Mouse (Mus musculus) spleen, postnatal 0 days (tissue): ENCODE measurements around the gene Btnl1. TPM values are rescaled to one million over a fixed set of nuclear protein-coding genes. Genes with fewer than 3 reads are reported as not detected.

ENCODE experiments used
- polyA plus RNA-seq: library from polyadenylated mRNA; unstranded; fragments of >200 nt; fragmentation: Nextera tagmentation; extraction: Ambion mirVana; gene quantifications from 2 replicates; pipeline ENCODE4 v1.2.1, GENCODE M21; 2015

Gene Btnl1
- 0.07 and 0.14 TPM in 2 replicates for polyA plus RNA-seq

GRCm38 (mm10) chr17:34376847-34377246 lies at the start of gene Btnl1:
TSS of gene Btnl1 (plus strand) at chr17:34377132.

GRCm38 (mm10) chr17:34354539-34354938 lies 22.4 kb upstream of the Btnl1 start, which contains the start of gene Btnl2:
TSS of gene Btnl2 (plus strand) at chr17:34354822.

GRCm38 (mm10) chr17:34398711-34399393 lies 21.9 kb downstream of the Btnl1 start, which contains the start of gene BC051142:
TSS of gene BC051142 (plus strand) at chr17:34398820.

Other genes with a start within 250 kb of the Btnl1 start
- gene H2-DMb2, start 233.8 kb upstream of the Btnl1 start, polyA plus RNA-seq, result 4.8 and 5.6 TPM in 2 replicates
- gene H2-DMb1, start 224.1 kb upstream of the Btnl1 start, polyA plus RNA-seq, result 4.4 and 8.9 TPM in 2 replicates
- gene Tap1, start 189.6 kb upstream of the Btnl1 start, polyA plus RNA-seq, result 15.1 and 20.2 TPM in 2 replicates
- gene Psmb9, start 189.4 kb upstream of the Btnl1 start, polyA plus RNA-seq, result 33.4 and 43.3 TPM in 2 replicates
- 65.0 and 89.6 TPM in 2 replicates for gene Psmb8, start 179.4 kb upstream of the Btnl1 start, polyA plus RNA-seq
- gene Tap2, start 173.6 kb upstream of the Btnl1 start, polyA plus RNA-seq, result 21.0 and 29.0 TPM in 2 replicates
- gene H2-Ob, start 138.2 kb upstream of the Btnl1 start, polyA plus RNA-seq, result 2.4 and 3.9 TPM in 2 replicates
- 61.1 and 90.6 TPM in 2 replicates for gene H2-Ab1, start 119.4 kb upstream of the Btnl1 start, polyA plus RNA-seq
- gene H2-Aa, start 89.3 kb upstream of the Btnl1 start, polyA plus RNA-seq, result 36.2 and 55.0 TPM in 2 replicates
- 23.4 and 39.6 TPM in 2 replicates for gene H2-Eb1, start 71.3 kb upstream of the Btnl1 start, polyA plus RNA-seq
- 0.07 and 0.08 TPM in 2 replicates for gene H2-Eb2, start 51.5 kb upstream of the Btnl1 start, polyA plus RNA-seq
- gene Btnl2, start 22.3 kb upstream of the Btnl1 start, polyA plus RNA-seq, result 0.20 and 0.27 TPM in 2 replicates
- 0.20 and 0.57 TPM in 2 replicates for gene BC051142, start 21.7 kb downstream of the Btnl1 start, polyA plus RNA-seq
- gene Btnl4, start 100.2 kb downstream of the Btnl1 start, polyA plus RNA-seq, result not detected in 2 replicates
- not detected in 2 replicates for gene Btnl6, start 140.2 kb downstream of the Btnl1 start, polyA plus RNA-seq
- gene Notch4, start 187.1 kb downstream of the Btnl1 start, polyA plus RNA-seq, result 2.3 and 4.1 TPM in 2 replicates
- 43.9 and 63.3 TPM in 2 replicates for gene Gpsm3, start 212.7 kb downstream of the Btnl1 start, polyA plus RNA-seq
- gene Pbx2, start 214.1 kb downstream of the Btnl1 start, polyA plus RNA-seq, result 7.4 and 9.3 TPM in 2 replicates
- 2.8 and 3.9 TPM in 2 replicates for gene Ager, start 220.7 kb downstream of the Btnl1 start, polyA plus RNA-seq
- 70.9 and 75.6 TPM in 2 replicates for gene Rnf5, start 226.6 kb downstream of the Btnl1 start, polyA plus RNA-seq
- 22.9 and 23.1 TPM in 2 replicates for gene Agpat1, start 227.1 kb downstream of the Btnl1 start, polyA plus RNA-seq
- gene Egfl8, start 238.8 kb downstream of the Btnl1 start, polyA plus RNA-seq, result 2.1 and 2.8 TPM in 2 replicates